Mouse (Mus musculus) MEL (cell line): Measurements from ENCODE around the gene Egfl8. TPM values are rescaled to one million over a fixed set of nuclear protein-coding genes. Genes with fewer than 3 reads are reported as not detected.

Experiments used
- DNase-seq: peaks from one replicate; pipeline ENCODE4 v3.0.0; 2011; ENCODE audit warnings: low read depth, low spot score
- H3K27ac ChIP-seq: 2 replicates; pipeline ENCODE4 v1.5.1; 2012; ENCODE audit warnings: low read depth, mild to moderate bottlenecking, control low read depth, low read length, moderate library complexity; ENCODE audit not compliant: control insufficient read depth
- H3K27me3 ChIP-seq, 2 experiments: fragments of 150-350 bp in 1 of 2; sonication (generic) in 1 of 2; 2 replicates each; pipeline ENCODE4 v1.6.1; 2012; ENCODE audit warnings: low read length in 2 of 2, mild to moderate bottlenecking in 2 of 2, improper control_type of control experiment in 1 of 2, moderate library complexity in 1 of 2; ENCODE audit not compliant: insufficient read depth in 2 of 2, control insufficient read depth in 1 of 2
- H3K36me3 ChIP-seq, 2 experiments: 2 replicates each; pipeline ENCODE4 v1.6.1; 2012 to 2014; ENCODE audit warnings: low read length in 2 of 2, improper control_type of control experiment in 1 of 2, inconsistent platforms in 1 of 2, mild to moderate bottlenecking in 1 of 2; ENCODE audit not compliant: insufficient read depth in 2 of 2, control insufficient read depth in 1 of 2
- H3K4me1 ChIP-seq, 2 experiments: fragments of 150-350 bp in 1 of 2; sonication (generic) in 1 of 2; 2 replicates each; pipeline ENCODE4 v1.6.1; 2012; ENCODE audit warnings: low read length in 2 of 2, improper control_type of control experiment in 1 of 2, mild to moderate bottlenecking in 1 of 2; ENCODE audit not compliant: insufficient read depth in 2 of 2, control insufficient read depth in 1 of 2
- H3K4me3 ChIP-seq, 2 experiments: fragments of 150-350 bp in 1 of 2; sonication (generic) in 1 of 2; 2 replicates each; pipeline ENCODE4 v1.5.1; 2012; ENCODE audit warnings: low read depth in 2 of 2, low read length in 2 of 2, mild to moderate bottlenecking in 2 of 2, moderate library complexity in 2 of 2, control low read depth in 1 of 2, improper control_type of control experiment in 1 of 2; ENCODE audit not compliant: control insufficient read depth in 1 of 2, insufficient read depth in 1 of 2
- H3K79me2 ChIP-seq: 2 replicates; pipeline ENCODE4 v1.6.1; 2012; ENCODE audit warnings: mild to moderate bottlenecking, low read length, moderate library complexity; ENCODE audit not compliant: control insufficient read depth, poor library complexity, insufficient read depth
- H3K9ac ChIP-seq: 2 replicates; pipeline ENCODE4 v1.6.1; 2012; ENCODE audit warnings: low read depth, mild to moderate bottlenecking, control low read depth, low read length, moderate library complexity; ENCODE audit not compliant: control insufficient read depth, poor library complexity, severe bottlenecking
- H3K9me3 ChIP-seq: fragments of 150-350 bp; sonication (generic); replicated peaks from 2 replicates; pipeline ENCODE4 v1.6.1; 2012; ENCODE audit warnings: mild to moderate bottlenecking, low read length, improper control_type of control experiment, moderate library complexity; ENCODE audit not compliant: insufficient read depth
- CTCF ChIP-seq, 3 experiments: IDR thresholded peaks in 2 of 3; conservative IDR thresholded peaks in 1 of 3; 2 replicates each; pipeline ENCODE4 v1.5.1; 2011 to 2012; ENCODE audit warnings: low read length in 3 of 3, low read depth in 2 of 3, mild to moderate bottlenecking in 2 of 3, improper control_type of control experiment in 1 of 3, inconsistent platforms in 1 of 3, mixed read lengths in 1 of 3, moderate library complexity in 1 of 3; ENCODE audit not compliant: control insufficient read depth in 1 of 3, insufficient read depth in 1 of 3, poor library complexity in 1 of 3, severe bottlenecking in 1 of 3
- HCFC1 ChIP-seq: IDR thresholded peaks from 2 replicates; pipeline ENCODE4 v1.6.1; 2012; ENCODE audit warnings: low read depth, mild to moderate bottlenecking, inconsistent platforms, low read length, improper control_type of control experiment, moderate library complexity
- MAX ChIP-seq: IDR thresholded peaks from 2 replicates; pipeline ENCODE4 v1.6.1; 2011; ENCODE audit warnings: low read length, improper control_type of control experiment
- MAZ ChIP-seq: IDR thresholded peaks from 2 replicates; pipeline ENCODE4 v1.6.1; 2012; ENCODE audit warnings: low read depth, mild to moderate bottlenecking, inconsistent platforms, low read length, improper control_type of control experiment
- MXI1 ChIP-seq: IDR thresholded peaks from 2 replicates; pipeline ENCODE4 v1.6.1; 2011; ENCODE audit warnings: mild to moderate bottlenecking, low read depth, low read length, improper control_type of control experiment
- MYC ChIP-seq: IDR thresholded peaks from 2 replicates; pipeline ENCODE4 v1.6.1; 2011; ENCODE audit warnings: low read depth, mild to moderate bottlenecking, low read length, improper control_type of control experiment, moderate library complexity
- RAD21 ChIP-seq: IDR thresholded peaks from 2 replicates; pipeline ENCODE4 v1.6.1; 2011; ENCODE audit warnings: mild to moderate bottlenecking, low read depth, low read length, improper control_type of control experiment
- RCOR1 ChIP-seq: IDR thresholded peaks from 2 replicates; pipeline ENCODE4 v1.6.1; 2012; ENCODE audit warnings: low read depth, mild to moderate bottlenecking, inconsistent platforms, low read length, improper control_type of control experiment
- SMC3 ChIP-seq: IDR thresholded peaks from 2 replicates; pipeline ENCODE4 v1.6.1; 2011; ENCODE audit warnings: low read depth, low read length, improper control_type of control experiment
- TAL1 ChIP-seq: IDR thresholded peaks from 2 replicates; pipeline ENCODE4 v1.6.1; 2012; ENCODE audit warnings: mild to moderate bottlenecking, inconsistent platforms, low read length, moderate library complexity, mixed read lengths
- TCF12 ChIP-seq: IDR thresholded peaks from 2 replicates; pipeline ENCODE4 v1.6.1; 2014; ENCODE audit warnings: low read depth, mild to moderate bottlenecking, inconsistent platforms, low read length, improper control_type of control experiment, moderate library complexity
- USF1 ChIP-seq: IDR thresholded peaks from 2 replicates; pipeline ENCODE4 v1.6.1; 2014; ENCODE audit warnings: low read depth, mild to moderate bottlenecking, inconsistent platforms, low read length, improper control_type of control experiment, moderate library complexity
- USF2 ChIP-seq, 2 experiments: IDR thresholded peaks; 2 replicates each; pipeline ENCODE4 v1.6.1; 2011 to 2012; ENCODE audit warnings: improper control_type of control experiment in 2 of 2, low read length in 2 of 2, borderline replicate concordance in 1 of 2, inconsistent platforms in 1 of 2, low read depth in 1 of 2, mild to moderate bottlenecking in 1 of 2; ENCODE audit not compliant: insufficient read depth in 1 of 2
- ZC3H11A ChIP-seq: IDR thresholded peaks from 2 replicates; pipeline ENCODE4 v1.6.1; 2012; ENCODE audit warnings: low read depth, mild to moderate bottlenecking, inconsistent platforms, low read length, improper control_type of control experiment
- polyA plus RNA-seq, 2 experiments: library from polyadenylated mRNA; stranded (reverse) in 1 of 2; unstranded in 1 of 2; fragments of >175 nt in 1 of 2; fragments of >200 nt in 1 of 2; gene quantifications; 2 replicates each; pipeline versions ENCODE4 v1.2.1 to v1.2.4; 2012; ENCODE audit warnings: low replicate concordance in 2 of 2, low read depth in 1 of 2; ENCODE audit not compliant: insufficient read length in 2 of 2, insufficient read depth in 1 of 2, missing spikeins in 1 of 2
- total RNA-seq: library from RNA; depleted of rRNA; stranded (reverse); fragments of 300-350 nt; gene quantifications from 2 replicates; pipeline ENCODE4 v1.2.3, GENCODE M21; 2012

Gene Egfl8
- total and polyA plus RNA-seq, 3 experiments, result 0.89 to 1.6 TPM; not detected in 1

DNA sequence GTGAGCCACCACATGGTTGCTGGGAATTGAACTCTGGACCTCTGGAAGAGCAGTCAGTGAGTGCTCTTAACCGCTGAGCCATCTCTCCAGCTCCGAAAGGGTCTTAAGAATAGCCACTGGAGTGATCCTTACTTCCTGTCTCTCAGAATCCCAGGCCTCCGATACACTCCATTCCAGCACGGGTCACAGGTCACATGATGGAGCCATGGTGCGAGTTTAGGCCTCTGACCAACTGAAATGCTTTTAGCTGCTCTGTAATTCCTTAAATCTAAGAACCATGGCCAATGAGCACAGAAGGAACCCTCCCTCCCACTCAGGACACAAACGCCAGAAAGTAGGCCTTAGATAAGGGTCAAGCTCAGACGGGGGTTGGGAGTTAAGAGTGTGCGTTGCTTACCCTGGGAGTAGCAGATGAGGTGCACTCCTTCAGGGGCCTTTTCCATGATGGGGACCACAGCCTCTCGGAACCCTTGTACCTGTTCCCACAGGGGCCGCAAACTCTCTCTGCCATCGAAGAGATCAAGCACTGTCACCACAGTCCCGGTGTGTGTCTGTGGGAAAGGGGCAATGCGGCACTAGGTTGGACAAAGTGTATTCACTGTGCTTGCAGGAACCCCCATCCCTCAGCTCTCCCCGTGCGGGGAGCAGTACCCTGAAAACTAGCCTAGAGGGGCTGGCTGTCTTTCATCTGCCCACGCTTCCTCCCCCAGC is 10.4 kb upstream of the Egfl8 start:
- H3K9ac ChIP-seq, result peak overlapping the region; percentile 86
- H3K4me3 ChIP-seq, result peak overlapping the region; percentile 91 to 92
- peaks cover 0 to 16% of the 10 kb centered on the region in 2 experiments; a peak in 3 of 4 replicates for H3K36me3 ChIP-seq
- H3K4me1 ChIP-seq, result peaks cover 2 to 33% of the 10 kb centered on the region in 2 experiments; a peak in 3 of 4 replicates
- H3K27ac ChIP-seq, result peak overlapping the region; percentile 84
- TF ChIP-seq MYC (no peak), RCOR1 (no peak), TAL1 (no peak)
- H3K27me3 ChIP-seq, result no peaks in the 10 kb centered on the region; a peak in 1 of 4 replicates
- DNase-seq, result no peak
- peaks cover 16% of the 10 kb centered on the region for H3K79me2 ChIP-seq
- H3K9me3 ChIP-seq, result no peaks in the 10 kb centered on the region

DNA sequence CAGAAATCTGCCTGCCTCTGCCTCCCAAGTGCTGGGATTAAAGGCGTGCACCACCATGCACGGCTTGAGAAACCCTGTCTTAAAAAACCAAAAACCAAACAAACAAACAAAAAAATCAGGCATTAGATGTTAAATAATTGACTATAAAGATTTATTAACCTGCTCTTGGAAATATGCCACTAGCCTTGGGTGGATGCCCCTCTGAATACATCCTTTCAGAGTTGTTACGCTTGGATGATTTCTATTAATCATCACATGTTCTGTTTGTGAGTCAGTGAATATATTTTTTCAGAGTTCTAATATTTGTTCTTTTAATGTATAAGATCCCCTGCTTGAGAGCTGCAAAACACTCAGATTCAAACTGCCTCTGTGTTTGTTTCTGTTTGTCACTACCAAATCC is 9.2 kb upstream of the Egfl8 start:
- no peak overlapping the region for H3K27ac ChIP-seq

DNA sequence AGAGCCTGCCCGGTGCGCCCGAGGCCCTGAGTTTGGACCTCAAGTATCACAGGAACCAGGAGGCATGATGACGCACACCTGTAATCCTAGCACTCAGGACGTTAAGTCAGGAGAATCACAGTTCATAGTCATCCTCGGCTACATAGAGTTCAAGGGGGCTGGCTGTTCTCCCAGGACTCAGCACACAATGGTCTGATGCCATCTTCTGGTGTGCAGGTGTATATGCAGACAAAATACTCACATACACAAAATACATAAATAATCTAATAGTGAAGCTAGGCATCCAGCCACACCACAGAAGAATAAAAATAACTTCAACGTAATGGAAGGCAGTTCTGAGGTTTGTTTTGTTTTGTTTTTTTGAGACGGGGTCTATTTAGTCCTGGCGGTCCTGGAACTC is 7.4 kb upstream of the Egfl8 start:
- H3K36me3 ChIP-seq, result peaks cover 0 to 12% of the 10 kb centered on the region in 2 experiments; a peak in 3 of 4 replicates
- TF ChIP-seq RAD21 (peak; percentile 50), TCF12 (no peak), MAX (no peak), CTCF (IDR thresholded peaks at IDR 0.05 in 2 of 3, conservative IDR thresholded peaks at IDR 0.05 in 1 of 3; ENCODE audit: control insufficient read depth in 1 of 3, insufficient read depth in 1 of 3, low read depth in 2 of 3, low read length in 3 of 3, poor library complexity in 1 of 3, severe bottlenecking in 1 of 3) (peak; percentile 20 to 54 (median 21); a peak in 4 of 6 replicates), SMC3 (peak; percentile 56)
- peaks cover 2 to 19% of the 10 kb centered on the region in 2 experiments; a peak in 3 of 4 replicates for H3K4me1 ChIP-seq
- H3K9ac ChIP-seq, result no peak overlapping the region
- peak; percentile 42 for DNase-seq
- H3K4me3 ChIP-seq, result no peak overlapping the region
- H3K9me3 ChIP-seq, result no peaks in the 10 kb centered on the region
- H3K27me3 ChIP-seq, result no peaks in the 10 kb centered on the region
- H3K79me2 ChIP-seq, result peaks cover 16% of the 10 kb centered on the region
- H3K27ac ChIP-seq, result no peak overlapping the region

More for the DNA sequence above, 9.2 kb upstream of the Egfl8 start:
- Histone ChIP-seq H3K27me3 (no peaks in the 10 kb centered on the region), H3K79me2 (peaks cover 16% of the 10 kb centered on the region), H3K9me3 (no peaks in the 10 kb centered on the region), H3K36me3 (peaks cover 0 to 16% of the 10 kb centered on the region in 2 experiments; a peak in 3 of 4 replicates), H3K9ac (no peak overlapping the region), H3K4me3 (no peak overlapping the region), H3K4me1 (peaks cover 2 to 25% of the 10 kb centered on the region in 2 experiments; a peak in 3 of 4 replicates)
- DNase-seq, result no peak
- TF ChIP-seq SMC3, result no peak
- no peak for TF ChIP-seq MAZ
- TF ChIP-seq USF2 (IDR thresholded peaks at IDR 0.05; ENCODE audit: borderline replicate concordance in 1 of 2, insufficient read depth in 1 of 2, low read depth in 1 of 2, low read length in 2 of 2), result no peak
- no peak for TF ChIP-seq HCFC1
- no peak for TF ChIP-seq MXI1
- no peak for TF ChIP-seq ZC3H11A
- TF ChIP-seq USF1, result no peak
